In genomic region chr4:57308214-57309000, GRCm38 (mm10) we compare ENCODE assay signal across 8 mouse cellular contexts. TPM values are rescaled to one million over a fixed set of nuclear protein-coding genes. Genes with fewer than 3 reads are reported as not detected.
A peak's percentile ranks its signal among the peaks of the same experiment; 100 is the strongest.
DNase-seq lines count a peak whose midpoint lies in the region; TF ChIP-seq lines count a peak whose summit lies in the region.

No protein-coding gene starts in this region.

- intact Hi-C loops in left cerebral cortex, postnatal 4 days (cut with DNase I): no loop called here

- peak; percentile 21 for DNase-seq in left cerebral cortex, postnatal 4 days
- DNase-seq in left cerebral cortex, adult 9 months (ENCODE audit: low spot score in 2 of 2): no peak
- DNase-seq in heart, adult 18-20 months: peak; percentile 64 to 70
- peak; percentile 51 for DNase-seq in kidney, adult 11 months
- DNase-seq in lung, adult 2 months: peak; percentile 83
- DNase-seq in skeletal muscle tissue, adult 2 months (ENCODE audit: low read depth, low spot score): peak; percentile 72
- no peak for DNase-seq in frontal cortex, postnatal 36 days (ENCODE audit: low spot score in 2 of 2)
- no peak for DNase-seq in T-cell, adult 2 months (ENCODE audit: low spot score)

- TF ChIP-seq POLR2A in lung, adult 2 months (IDR thresholded peaks at IDR 0.05; ENCODE audit: borderline replicate concordance, extremely low read depth, low read depth, low read length): peak; percentile 54; the same call in 1 of the 2 replicates

- WGBS in lung, adult 2 months: 11% methylated on average over 26 of the region's 26 CpGs

- H3K4me1 ChIP-seq in lung, adult 2 months (ENCODE audit: control insufficient read depth, insufficient read depth, low read length): peaks cover 7% of the 10 kb centered on the region

- no peak for TF ChIP-seq CTCF in lung, adult 2 months (IDR thresholded peaks at IDR 0.05; ENCODE audit: insufficient read depth, low read length)

- H3K4me3 ChIP-seq in lung, adult 2 months (replicated peaks; ENCODE audit: extremely low read depth, low read depth, low read length): peak overlapping the region; percentile 68

RNA-seq across cellular contexts. Expression of gene Ptpn3, which starts 6.8 kb away (rescaled TPM):
- 10 to 100 TPM in 1 of 2 experiments, 1 to 10 TPM in 1; 9.6 to 12.1 TPM for total RNA-seq in left cerebral cortex, postnatal 4 days (2021)
- total RNA-seq in heart, adult 18-20 months (2021): 10 to 100 TPM; 34.5 to 41.4 TPM
- 7.8 and 10.8 TPM in 2 replicates for polyA plus RNA-seq in lung, adult 2 months (2012; rRNA removed)

Comparison
In these comparisons a context has a peak if more than half of its experiments do, and no peak if none do; other contexts are left out.
1. DNase-seq: peak in left cerebral cortex, postnatal 4 days (single experiment), heart, adult 18-20 months (2 of 2), kidney, adult 11 months (single experiment), lung, adult 2 months (single experiment) and skeletal muscle tissue, adult 2 months (single experiment); none in left cerebral cortex, adult 9 months (0 of 2), frontal cortex, postnatal 36 days (0 of 2) and T-cell, adult 2 months (single experiment).